Mouse (Mus musculus): ENCODE measurements around the gene Fam20b. TPM values are rescaled to one million over a fixed set of nuclear protein-coding genes. Genes with fewer than 3 reads are reported as not detected.

The Fam20b gene
- total and polyA plus RNA-seq, 2 experiments from 2014 or later = 29.6 to 53.7 TPM

- peak; percentile 42; the same call in 1 of the 2 replicates for ATAC-seq
- Histone ChIP-seq H3K4me1 (ENCODE audit: insufficient read depth, low read length) (no peaks in the 10 kb centered on the region), H3K9ac (replicated peaks; ENCODE audit: low read length) (no peak overlapping the region), H3K4me3 (ENCODE audit: low read length) (no peak overlapping the region), H3K27ac (peak overlapping the region; percentile 32; the same call in 1 of the 2 replicates), H3K4me2 (ENCODE audit: low read depth, low read length) (no peak overlapping the region), H3K9me3 (ENCODE audit: low read length) (no peaks in the 10 kb centered on the region), H3K36me3 (ENCODE audit: insufficient read depth, low read length) (no peaks in the 10 kb centered on the region), H3K27me3 (ENCODE audit: insufficient read depth, low read length) (no peaks in the 10 kb centered on the region)
- WGBS = 52% methylated on average over 16 of the region's 16 CpGs
- TF ChIP-seq CTCF (IDR thresholded peaks at IDR 0.05; ENCODE audit: low read depth) = no peak
- peak; percentile 54 for DNase-seq (ENCODE audit: low spot score)
Measured at GRCm38 (mm10) chr1:156748435-156749005, 29.6 kb upstream of the Fam20b start.

- H3K4me3 ChIP-seq (ENCODE audit: low read length) = no peak overlapping the region
- H3K36me3 ChIP-seq (ENCODE audit: insufficient read depth, low read length) = no peaks in the 10 kb centered on the region
- H3K9me3 ChIP-seq (ENCODE audit: low read length) = no peaks in the 10 kb centered on the region
- H3K9ac ChIP-seq (replicated peaks; ENCODE audit: low read length) = no peak overlapping the region
- ATAC-seq (no peak), DNase-seq (ENCODE audit: low spot score) (no peak)
- H3K27ac ChIP-seq = no peak overlapping the region
- H3K4me1 ChIP-seq (ENCODE audit: insufficient read depth, low read length) = no peaks in the 10 kb centered on the region
- peaks cover 4% of the 10 kb centered on the region; the same call in 1 of the 2 replicates for H3K27me3 ChIP-seq (ENCODE audit: insufficient read depth, low read length)
- WGBS = 78% methylated on average over 7 of the region's 7 CpGs
- no peak for TF ChIP-seq CTCF (IDR thresholded peaks at IDR 0.05; ENCODE audit: low read depth)
- H3K4me2 ChIP-seq (ENCODE audit: low read depth, low read length) = no peak overlapping the region
Measured at GRCm38 (mm10) chr1:156745188-156745810, 26.4 kb upstream of the Fam20b start.

GRCm38 (mm10) chr1:156741482-156742411 lies 22.9 kb upstream of the Fam20b start:
- DNase-seq (ENCODE audit: low spot score) = peak; percentile 84
- no peak overlapping the region for H3K4me3 ChIP-seq (ENCODE audit: low read length)
- no peaks in the 10 kb centered on the region for H3K4me1 ChIP-seq (ENCODE audit: insufficient read depth, low read length)
- no peak overlapping the region for H3K4me2 ChIP-seq (ENCODE audit: low read depth, low read length)
- no peaks in the 10 kb centered on the region for H3K36me3 ChIP-seq (ENCODE audit: insufficient read depth, low read length)
- 61% methylated on average over 11 of the region's 11 CpGs for WGBS
- H3K9me3 ChIP-seq (ENCODE audit: low read length) = no peaks in the 10 kb centered on the region
- no peak overlapping the region for H3K27ac ChIP-seq
- TF ChIP-seq CTCF (IDR thresholded peaks at IDR 0.05; ENCODE audit: low read depth) = peak; percentile 99
- ATAC-seq = peak; percentile 52; the same call in 1 of the 2 replicates
- no peak overlapping the region for H3K9ac ChIP-seq (replicated peaks; ENCODE audit: low read length)
- peaks cover 4% of the 10 kb centered on the region; the same call in 1 of the 2 replicates for H3K27me3 ChIP-seq (ENCODE audit: insufficient read depth, low read length)

GRCm38 (mm10) chr1:156735788-156736187 lies 16.9 kb upstream of the Fam20b start:
- no peak overlapping the region for H3K9ac ChIP-seq (replicated peaks; ENCODE audit: low read length)
- no peaks in the 10 kb centered on the region for H3K9me3 ChIP-seq (ENCODE audit: low read length)
- no peak for TF ChIP-seq CTCF (IDR thresholded peaks at IDR 0.05; ENCODE audit: low read depth)
- no peak overlapping the region for H3K27ac ChIP-seq
- no peak for DNase-seq (ENCODE audit: low spot score)
- no peak overlapping the region for H3K4me3 ChIP-seq (ENCODE audit: low read length)
- ATAC-seq = no peak
- no peak overlapping the region for H3K4me2 ChIP-seq (ENCODE audit: low read depth, low read length)
- no peaks in the 10 kb centered on the region for H3K27me3 ChIP-seq (ENCODE audit: insufficient read depth, low read length)
- no peaks in the 10 kb centered on the region for H3K36me3 ChIP-seq (ENCODE audit: insufficient read depth, low read length)
- 82% methylated on average over 2 of the region's 2 CpGs for WGBS
- no peaks in the 10 kb centered on the region for H3K4me1 ChIP-seq (ENCODE audit: insufficient read depth, low read length)

- H3K27ac ChIP-seq = no peak overlapping the region
- H3K4me1 ChIP-seq (ENCODE audit: insufficient read depth, low read length) = no peaks in the 10 kb centered on the region
- H3K4me2 ChIP-seq (ENCODE audit: low read depth, low read length) = no peak overlapping the region
- H3K27me3 ChIP-seq (ENCODE audit: insufficient read depth, low read length) = no peaks in the 10 kb centered on the region
- H3K36me3 ChIP-seq (ENCODE audit: insufficient read depth, low read length) = no peaks in the 10 kb centered on the region
- TF ChIP-seq CTCF (IDR thresholded peaks at IDR 0.05; ENCODE audit: low read depth) = no peak
- H3K4me3 ChIP-seq (ENCODE audit: low read length) = no peak overlapping the region
- DNase-seq (ENCODE audit: low spot score) = no peak
- WGBS = 80% methylated on average over 3 of the region's 3 CpGs
- H3K9me3 ChIP-seq (ENCODE audit: low read length) = no peaks in the 10 kb centered on the region
- no peak for ATAC-seq
- no peak overlapping the region for H3K9ac ChIP-seq (replicated peaks; ENCODE audit: low read length)
Measured at GRCm38 (mm10) chr1:156734019-156734418, 15.1 kb upstream of the Fam20b start.

DNA sequence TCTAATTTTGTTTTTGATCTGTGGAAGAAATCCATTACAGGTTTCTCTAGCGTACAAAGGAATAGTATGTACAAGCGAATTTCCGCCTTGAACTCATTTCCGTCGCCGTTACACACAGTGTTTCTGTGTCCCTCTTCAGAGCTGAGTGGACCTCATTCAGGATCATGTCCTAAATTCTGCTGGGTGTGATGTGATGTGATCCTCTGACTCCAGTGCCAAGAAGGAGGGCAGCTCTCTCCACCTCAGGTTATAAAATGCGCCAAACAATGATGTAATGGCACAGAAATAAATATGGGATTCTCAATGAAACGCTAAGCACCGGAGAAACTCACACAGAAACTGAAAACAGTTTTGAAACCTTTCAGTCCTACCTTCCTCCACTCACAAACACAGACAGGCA lies 14.7 kb upstream of the Fam20b start:
- 91% methylated on average over 9 of the region's 9 CpGs for WGBS
- DNase-seq (ENCODE audit: low spot score) (no peak), ATAC-seq (no peak)
- Histone ChIP-seq H3K9ac (replicated peaks; ENCODE audit: low read length) (no peak overlapping the region), H3K9me3 (ENCODE audit: low read length) (no peaks in the 10 kb centered on the region), H3K27me3 (ENCODE audit: insufficient read depth, low read length) (no peaks in the 10 kb centered on the region), H3K36me3 (ENCODE audit: insufficient read depth, low read length) (no peaks in the 10 kb centered on the region), H3K4me1 (ENCODE audit: insufficient read depth, low read length) (no peaks in the 10 kb centered on the region), H3K4me2 (ENCODE audit: low read depth, low read length) (no peak overlapping the region), H3K27ac (no peak overlapping the region), H3K4me3 (ENCODE audit: low read length) (no peak overlapping the region)
- TF ChIP-seq CTCF (IDR thresholded peaks at IDR 0.05; ENCODE audit: low read depth) = no peak
